Mouse (Mus musculus) stomach, embryonic 14.5 days (tissue): ENCODE results near the gene Mms19. TPM values are rescaled to one million over a fixed set of nuclear protein-coding genes. Genes with fewer than 3 reads are reported as not detected.

Experiments
- ATAC-seq: fragments of 200-750 bp; cut with Nextera tagmentation; 2 replicates; pipeline ENCODE4 v1.8.0; 2017; ENCODE audit warnings: low read depth, moderate TSS enrichment; ENCODE audit not compliant: insufficient number of reproducible peaks, insufficient read depth, low FRiP score
- H3K27ac ChIP-seq: fragments of 300-500 bp; sonication (generic); 2 replicates; pipeline ENCODE4 v1.5.1; 2014; ENCODE audit warnings: mild to moderate bottlenecking, low read length, moderate library complexity, mixed read lengths
- H3K27me3 ChIP-seq: fragments of 300-500 bp; sonication (generic); 2 replicates; pipeline ENCODE4 v1.6.1; 2014; ENCODE audit warnings: low read length, control low read depth, mixed read lengths; ENCODE audit not compliant: control insufficient read depth, insufficient read depth
- H3K36me3 ChIP-seq: fragments of 300-500 bp; sonication (generic); 2 replicates; pipeline ENCODE4 v1.6.1; 2014; ENCODE audit warnings: mild to moderate bottlenecking, control low read depth, low read length, moderate library complexity, mixed read lengths; ENCODE audit not compliant: control insufficient read depth, insufficient read depth
- H3K4me1 ChIP-seq: fragments of 300-500 bp; sonication (generic); 2 replicates; pipeline ENCODE4 v1.6.1; 2014; ENCODE audit warnings: low read length, control low read depth, mixed read lengths; ENCODE audit not compliant: control insufficient read depth, insufficient read depth
- H3K4me2 ChIP-seq: fragments of 300-500 bp; sonication (generic); replicated peaks from 2 replicates; pipeline ENCODE4 v1.6.1; 2014; ENCODE audit warnings: low read depth, low read length, control low read depth
- H3K4me3 ChIP-seq: fragments of 300-500 bp; sonication (generic); 2 replicates; pipeline ENCODE4 v1.5.1; 2014; ENCODE audit warnings: low read depth, low read length, control low read depth
- H3K9ac ChIP-seq: fragments of 300-500 bp; sonication (generic); replicated peaks from 2 replicates; pipeline ENCODE4 v1.6.1; 2014; ENCODE audit warnings: low read depth, mild to moderate bottlenecking, control low read depth, low read length, moderate library complexity, mixed read lengths
- H3K9me3 ChIP-seq: fragments of 300-500 bp; sonication (generic); 2 replicates; pipeline ENCODE4 v1.6.1; 2016; ENCODE audit warnings: low read depth, low read length, control low read depth; ENCODE audit not compliant: control insufficient read depth
- WGBS: fragments of 180-500 bp; shearing (Covaris S2); extraction: QIAGEN DNeasy Blood & Tissue Kit; methylation state at CpG from one replicate; pipeline ENCODE4 v1.1.7; 2014; 5-methylcytosine and 5-hydroxymethylcytosine counted together
- polyA plus RNA-seq: library from polyadenylated mRNA; unstranded; fragments of >200 nt; fragmentation: Nextera tagmentation; extraction: Ambion mirVana; gene quantifications from 2 replicates; pipeline ENCODE4 v1.2.1, GENCODE M21; 2014

Mms19 gene
- polyA plus RNA-seq, 1 experiment from 2014 or later: 37.6 TPM

GRCm38 (mm10) chr19:42001253-42001980 is 20.5 kb upstream of the Mms19 start:
- ATAC-seq: no peak
- Histone ChIP-seq H3K4me1 (peaks cover 32% of the 10 kb centered on the region), H3K36me3 (no peaks in the 10 kb centered on the region), H3K27ac (peak overlapping the region; percentile 82), H3K4me3 (no peak overlapping the region), H3K9ac (no peak overlapping the region), H3K9me3 (no peaks in the 10 kb centered on the region), H3K4me2 (no peak overlapping the region), H3K27me3 (no peaks in the 10 kb centered on the region)
- WGBS: 88% methylated on average over 12 of the region's 12 CpGs

DNA sequence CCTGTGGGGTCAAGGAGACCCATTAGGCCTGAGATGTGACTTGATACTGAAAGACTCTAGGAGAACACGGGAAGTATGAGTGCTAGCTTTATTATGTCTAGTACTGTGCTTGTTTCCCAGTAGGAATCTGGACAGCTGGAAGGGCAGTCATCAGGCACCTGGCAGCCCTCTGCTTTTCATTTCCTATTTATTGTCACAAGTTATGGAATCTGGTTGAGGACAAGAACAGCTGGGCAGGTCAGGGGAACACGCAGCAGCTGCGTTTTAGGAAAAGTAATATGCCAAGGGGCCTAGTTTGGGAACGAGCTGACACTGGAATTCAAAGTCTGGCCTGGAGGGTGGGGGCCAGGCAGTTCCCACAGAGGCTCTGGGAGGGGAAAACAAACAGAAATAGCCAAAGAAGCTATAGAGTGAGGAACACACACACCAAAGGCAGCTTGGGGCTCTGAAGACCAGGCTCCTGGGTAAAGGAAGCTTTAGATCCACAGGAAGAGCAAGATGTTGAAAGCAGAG is 19.5 kb upstream of the Mms19 start:
- Histone ChIP-seq H3K4me1 (peaks cover 28% of the 10 kb centered on the region), H3K9ac (no peak overlapping the region), H3K9me3 (no peaks in the 10 kb centered on the region), H3K27me3 (no peaks in the 10 kb centered on the region), H3K36me3 (no peaks in the 10 kb centered on the region), H3K4me2 (no peak overlapping the region), H3K27ac (peak overlapping the region; percentile 82), H3K4me3 (no peak overlapping the region)
- WGBS: 19% methylated on average over 4 of the region's 4 CpGs
- peak; percentile 40; the same call in 1 of the 2 replicates for ATAC-seq

GRCm38 (mm10) chr19:41999688-42000283 is 18.8 kb upstream of the Mms19 start:
- peaks cover 28% of the 10 kb centered on the region for H3K4me1 ChIP-seq
- ATAC-seq: no peak
- WGBS: 80% methylated on average over 4 of the region's 4 CpGs
- no peaks in the 10 kb centered on the region for H3K36me3 ChIP-seq
- H3K4me3 ChIP-seq: no peak overlapping the region
- H3K27me3 ChIP-seq: no peaks in the 10 kb centered on the region
- H3K4me2 ChIP-seq: no peak overlapping the region
- H3K27ac ChIP-seq: peak overlapping the region; percentile 82; the same call in 1 of the 2 replicates
- no peak overlapping the region for H3K9ac ChIP-seq
- no peaks in the 10 kb centered on the region for H3K9me3 ChIP-seq

GRCm38 (mm10) chr19:41998770-41999548 is 18.0 kb upstream of the Mms19 start:
- H3K9me3 ChIP-seq: no peaks in the 10 kb centered on the region
- ATAC-seq: no peak
- H3K4me3 ChIP-seq: no peak overlapping the region
- no peaks in the 10 kb centered on the region for H3K36me3 ChIP-seq
- no peaks in the 10 kb centered on the region for H3K27me3 ChIP-seq
- 88% methylated on average over 9 of the region's 9 CpGs for WGBS
- no peak overlapping the region for H3K4me2 ChIP-seq
- no peak overlapping the region for H3K27ac ChIP-seq
- no peak overlapping the region for H3K9ac ChIP-seq
- H3K4me1 ChIP-seq: peaks cover 32% of the 10 kb centered on the region

- no peaks in the 10 kb centered on the region for H3K27me3 ChIP-seq
- peaks cover 42% of the 10 kb centered on the region for H3K4me1 ChIP-seq
- no peaks in the 10 kb centered on the region for H3K36me3 ChIP-seq
- no peak overlapping the region for H3K4me2 ChIP-seq
- no peak overlapping the region for H3K4me3 ChIP-seq
- 0 out of 2 replicates have a peak overlapping the region, but pooled peaks have one; percentile 3 for H3K27ac ChIP-seq
- whole genome bisulfite sequencing: 82% methylated on average over 10 of the region's 10 CpGs
- no peaks in the 10 kb centered on the region for H3K9me3 ChIP-seq
- no peak overlapping the region for H3K9ac ChIP-seq
- no peak for ATAC-seq
Measured at GRCm38 (mm10) chr19:41997090-41997489, 16.1 kb upstream of the Mms19 start.

DNA sequence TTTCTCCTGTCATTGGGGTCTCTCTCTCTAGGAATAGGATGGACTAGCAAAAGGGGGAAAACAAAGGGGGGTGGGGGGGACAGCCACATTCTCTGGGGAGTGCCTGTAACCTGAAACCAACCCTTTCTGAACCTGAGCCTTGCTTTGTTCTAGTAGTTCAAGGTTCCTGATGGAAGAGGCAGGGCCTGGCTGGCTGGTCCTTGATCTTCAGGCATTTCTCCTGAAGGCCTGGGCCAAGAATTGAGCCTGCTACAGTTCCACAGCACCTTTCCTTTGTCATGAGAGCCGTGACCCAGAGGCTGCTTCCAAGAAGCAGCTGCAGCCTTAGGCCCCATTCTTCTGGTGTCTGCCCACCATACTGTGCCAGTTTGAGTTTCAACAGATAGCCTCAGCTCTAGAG is 14.5 kb upstream of the Mms19 start:
- H3K36me3 ChIP-seq: no peaks in the 10 kb centered on the region
- H3K27me3 ChIP-seq: no peaks in the 10 kb centered on the region
- H3K4me3 ChIP-seq: no peak overlapping the region
- H3K9ac ChIP-seq: no peak overlapping the region
- H3K27ac ChIP-seq: no peak overlapping the region
- H3K9me3 ChIP-seq: no peaks in the 10 kb centered on the region
- WGBS: 46% methylated on average over 1 of the region's 1 CpGs
- ATAC-seq: no peak
- H3K4me2 ChIP-seq: no peak overlapping the region
- H3K4me1 ChIP-seq: peaks cover 30% of the 10 kb centered on the region; the same call in 1 of the 2 replicates

DNA sequence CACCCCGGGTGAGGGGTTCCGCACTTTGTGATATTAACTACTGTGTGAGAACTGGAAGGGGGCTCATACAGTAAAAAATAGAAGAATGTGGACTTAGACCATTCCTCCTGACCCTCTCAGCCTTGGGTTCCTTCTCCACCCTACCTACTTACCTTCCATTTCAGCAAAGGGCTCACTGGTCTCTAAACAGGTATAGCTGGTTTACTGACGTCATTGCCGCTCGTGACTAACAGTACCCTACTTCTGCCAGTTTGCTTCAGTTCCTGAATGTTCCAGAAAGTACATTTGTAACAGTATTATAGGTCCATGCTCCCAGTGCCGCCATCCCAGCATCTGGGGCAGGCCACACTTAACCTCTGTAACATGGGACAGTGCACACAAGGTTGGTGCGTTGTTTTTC is 13.1 kb upstream of the Mms19 start:
- Histone ChIP-seq H3K4me1 (peaks cover 20% of the 10 kb centered on the region; the same call in 1 of the 2 replicates), H3K27ac (no peak overlapping the region), H3K4me3 (no peak overlapping the region), H3K36me3 (no peaks in the 10 kb centered on the region), H3K9ac (no peak overlapping the region), H3K4me2 (no peak overlapping the region), H3K27me3 (no peaks in the 10 kb centered on the region), H3K9me3 (no peaks in the 10 kb centered on the region)
- WGBS: 84% methylated on average over 7 of the region's 7 CpGs
- no peak for ATAC-seq

GRCm38 (mm10) chr19:41993484-41993883 is 12.5 kb upstream of the Mms19 start:
- no peak for ATAC-seq
- Histone ChIP-seq H3K27ac (no peak overlapping the region), H3K9ac (no peak overlapping the region), H3K9me3 (no peaks in the 10 kb centered on the region), H3K4me2 (no peak overlapping the region), H3K36me3 (no peaks in the 10 kb centered on the region), H3K4me3 (no peak overlapping the region), H3K27me3 (no peaks in the 10 kb centered on the region), H3K4me1 (peaks cover 17% of the 10 kb centered on the region; the same call in 1 of the 2 replicates)
- 35% methylated on average over 6 of the region's 6 CpGs for WGBS
